Mouse (Mus musculus): ENCODE data around the gene Zbtb1. TPM values are rescaled to one million over a fixed set of nuclear protein-coding genes. Genes with fewer than 3 reads are reported as not detected.

Gene Zbtb1
- total RNA-seq, 2 experiments from 2014 or later: 3.7 to 4.6 TPM

DNA sequence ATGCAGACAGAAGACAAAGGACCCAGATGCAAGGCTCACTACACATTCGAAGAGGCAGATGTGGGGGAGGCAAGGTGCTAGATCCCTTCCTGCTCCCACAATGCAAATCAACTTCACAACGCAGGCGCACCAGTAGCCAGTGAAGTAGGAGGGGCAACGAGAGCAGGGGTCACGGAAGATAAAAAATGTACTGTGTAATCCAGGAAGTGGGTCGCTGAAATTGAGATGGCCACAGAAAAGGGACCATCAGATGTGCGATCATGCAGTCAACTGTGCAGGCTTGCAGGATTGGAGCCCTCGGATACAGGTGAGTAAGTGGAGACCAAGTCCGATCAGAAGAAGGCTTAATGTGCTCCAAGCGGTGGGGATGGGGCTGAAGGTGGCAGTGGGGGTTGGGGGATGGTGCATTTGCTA lies 74.3 kb downstream of the Zbtb1 start:
- intact Hi-C loops (cut with DNase I): no loop called here
- DNase-seq: no peak

DNA sequence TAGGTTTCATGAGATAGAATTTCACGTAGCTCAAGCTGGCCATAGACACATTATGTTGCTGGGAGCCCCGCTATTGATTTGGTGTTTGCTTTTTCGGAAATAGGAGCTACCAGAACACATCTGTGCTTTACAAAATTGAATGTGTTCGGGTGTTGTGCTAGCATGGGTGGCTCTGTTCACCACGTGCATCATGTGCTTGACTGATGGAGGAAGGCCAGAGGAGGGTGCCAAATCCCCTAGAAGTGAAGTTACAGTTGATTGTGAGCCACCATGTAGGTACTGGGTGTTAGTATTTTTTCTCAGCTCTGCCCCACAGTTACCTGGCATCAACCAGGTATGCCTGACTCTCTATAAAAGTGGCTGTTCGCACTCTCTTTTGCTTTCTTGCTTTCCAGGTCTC lies 74.8 kb downstream of the Zbtb1 start:
- no peak for DNase-seq
- intact Hi-C loops (cut with DNase I): no loop called here

DNA sequence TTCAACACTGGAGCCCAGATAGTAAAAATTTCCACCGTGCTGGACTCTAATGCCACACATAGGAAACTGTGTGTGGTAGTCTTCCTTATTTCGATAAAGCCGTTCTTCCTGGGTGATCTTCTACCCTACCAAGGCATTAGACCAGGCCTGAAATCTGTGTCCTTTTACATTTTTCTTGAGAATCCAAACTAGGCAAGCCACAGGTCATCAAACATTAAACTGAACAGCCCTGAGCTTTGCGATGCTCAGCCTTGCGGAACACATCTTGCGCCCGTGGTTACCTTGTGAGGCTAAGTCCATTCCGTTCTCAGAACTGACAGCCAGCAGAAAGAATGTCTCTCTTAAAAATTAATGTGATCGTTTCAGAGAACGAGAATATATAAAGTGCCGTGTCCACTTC lies 76.1 kb downstream of the Zbtb1 start:
- intact Hi-C loops (cut with DNase I): no loop called here
- DNase-seq: no peak

Other genes starting within 250 kb of the Zbtb1 start
- under 1 TPM; 0.26 to 0.52 TPM for gene Esr2, start 193.0 kb upstream of the Zbtb1 start, total RNA-seq (2021)
- gene Tex21, start 123.5 kb upstream of the Zbtb1 start, total RNA-seq (2021): not detected
- 10 to 100 TPM; 34.4 to 37.2 TPM for gene Mthfd1, start 115.0 kb upstream of the Zbtb1 start, total RNA-seq (2021)
- gene Akap5, start 45.4 kb upstream of the Zbtb1 start, total RNA-seq (2021): 10 to 100 TPM; 29.9 to 37.0 TPM
- gene Zbtb25, start 664 bp upstream of the Zbtb1 start, total RNA-seq (2021): 10 to 100 TPM; 19.0 to 22.2 TPM
- gene Hspa2, start 33.9 kb downstream of the Zbtb1 start, total RNA-seq (2021): 10 to 100 TPM in 1 of 2 experiments, 1 to 10 TPM in 1; 10.0 to 11.3 TPM
- under 1 TPM; 0.48 to 0.88 TPM for gene Ppp1r36, start 47.3 kb downstream of the Zbtb1 start, total RNA-seq (2021)
- gene Plekhg3, start 160.6 kb downstream of the Zbtb1 start, total RNA-seq (2021): 1 to 10 TPM; 3.0 to 3.3 TPM

Measured in left cerebral cortex, postnatal 4 days (tissue).